8 mouse cellular contexts compared by ENCODE assay signal in genomic region chr13:51729887-51730361, GRCm38 (mm10).
DNase-seq lines count a peak whose midpoint lies in the region; ATAC-seq lines count a peak whose summit lies in the region.

No protein-coding gene starts in this region.

- H3K9ac ChIP-seq in kidney, embryonic 15.5 days: no peak overlapping the region
- H3K9ac ChIP-seq in forebrain, embryonic 12.5 days: no peak overlapping the region

- H3K4me1 ChIP-seq in kidney, embryonic 15.5 days: peaks cover 33% of the 10 kb centered on the region
- peaks cover 33% of the 10 kb centered on the region for H3K4me1 ChIP-seq in forebrain, embryonic 12.5 days

- no peaks in the 10 kb centered on the region for H3K27me3 ChIP-seq in kidney, embryonic 15.5 days
- no peaks in the 10 kb centered on the region; the same call in 1 of the 2 replicates for H3K27me3 ChIP-seq in forebrain, embryonic 12.5 days

- no peaks in the 10 kb centered on the region for H3K9me3 ChIP-seq in kidney, embryonic 15.5 days (replicated peaks)
- no peaks in the 10 kb centered on the region for H3K9me3 ChIP-seq in forebrain, embryonic 12.5 days

- H3K27ac ChIP-seq in kidney, embryonic 15.5 days: peak overlapping the region; percentile 79
- H3K27ac ChIP-seq in forebrain, embryonic 12.5 days: 0 out of 2 replicates have a peak overlapping the region, but pooled peaks have one; percentile 50

- H3K36me3 ChIP-seq in kidney, embryonic 15.5 days: no peaks in the 10 kb centered on the region
- no peaks in the 10 kb centered on the region for H3K36me3 ChIP-seq in forebrain, embryonic 12.5 days (replicated peaks)

- H3K4me2 ChIP-seq in kidney, embryonic 15.5 days: no peak overlapping the region
- no peak overlapping the region for H3K4me2 ChIP-seq in forebrain, embryonic 12.5 days

- peak; percentile 69 for ATAC-seq in kidney, embryonic 15.5 days (replicated peaks; ENCODE audit: low FRiP score)
- ATAC-seq in forebrain, embryonic 12.5 days (ENCODE audit: low FRiP score): no peak; the same call in 1 of the 2 replicates

- no peak for DNase-seq in kidney, adult 8-10 months
- DNase-seq in Muller cell, postnatal 12 days (ENCODE audit: inconsistent ontology term): peak; percentile 47
- peak; percentile 73 for DNase-seq in mesoderm, embryonic 11.5 days (ENCODE audit: low read depth, low spot score)
- DNase-seq in adrenal gland, adult 8-10 months: no peak
- DNase-seq in cerebellum, adult 11-12 months: no peak
- no peak for DNase-seq in adrenal gland, postnatal 10 days

- WGBS in kidney, embryonic 15.5 days: 1% methylated on average over 4 of the region's 4 CpGs
- 7% methylated on average over 4 of the region's 4 CpGs for WGBS in forebrain, embryonic 12.5 days

- H3K4me3 ChIP-seq in kidney, embryonic 15.5 days (replicated peaks): no peak overlapping the region
- H3K4me3 ChIP-seq in forebrain, embryonic 12.5 days (replicated peaks): no peak overlapping the region

Comparison
In these comparisons a context has a peak if more than half of its experiments do, and no peak if none do; other contexts are left out.
1. DNase-seq: peak in Muller cell, postnatal 12 days (single experiment) and mesoderm, embryonic 11.5 days (single experiment); none in kidney, adult 8-10 months (0 of 2), adrenal gland, adult 8-10 months (single experiment), cerebellum, adult 11-12 months (single experiment) and adrenal gland, postnatal 10 days (single experiment).